Mouse (Mus musculus) heart, postnatal 0 days (tissue): ENCODE measurements around the gene Mcm3ap.

ENCODE experiments used
- CTCF ChIP-seq: IDR thresholded peaks from 2 replicates; pipeline ENCODE4 v1.5.1; 2016; ENCODE audit warnings: antibody characterized with exemption, control low read depth, low read depth
- EP300 ChIP-seq: IDR thresholded peaks from 2 replicates; pipeline ENCODE4 v1.6.1; 2016; ENCODE audit warnings: antibody characterized with exemption, low read depth

DNA sequence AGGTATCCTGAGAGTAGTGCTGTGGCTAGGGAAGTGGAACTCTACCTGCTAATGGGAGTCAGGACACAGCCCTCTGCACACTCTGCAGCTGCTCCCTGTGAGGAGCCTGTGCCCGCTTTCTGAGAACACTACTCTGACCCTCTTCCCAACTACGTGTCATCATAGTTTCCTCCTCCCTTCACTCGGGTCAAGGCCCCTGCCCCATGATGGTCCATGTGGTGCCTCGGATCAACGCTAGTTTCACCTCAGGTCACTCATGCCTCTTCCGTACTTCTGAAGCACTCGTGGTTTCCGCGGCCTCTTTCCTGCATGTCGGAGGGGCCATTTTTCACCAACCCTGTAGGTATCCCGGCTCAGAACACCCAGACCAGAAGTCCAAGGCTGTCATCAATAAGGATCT lies 62.2 kb downstream of the Mcm3ap start:
- no peak for TF ChIP-seq EP300
- TF ChIP-seq CTCF: no peak
